Mouse (Mus musculus) megakaryocyte, embryonic 14.5 days (primary cell): ENCODE data around the gene Ccdc83.

ENCODE experiments used
- FLI1 ChIP-seq: IDR thresholded peaks from 2 replicates; pipeline ENCODE4 v1.6.1; 2012; ENCODE audit warnings: low read length, inconsistent platforms, mixed read lengths
- GATA1 ChIP-seq: IDR thresholded peaks from 3 replicates; pipeline ENCODE4 v1.6.1; 2012; ENCODE audit warnings: mixed read lengths, low read length, inconsistent platforms, borderline replicate concordance

DNA sequence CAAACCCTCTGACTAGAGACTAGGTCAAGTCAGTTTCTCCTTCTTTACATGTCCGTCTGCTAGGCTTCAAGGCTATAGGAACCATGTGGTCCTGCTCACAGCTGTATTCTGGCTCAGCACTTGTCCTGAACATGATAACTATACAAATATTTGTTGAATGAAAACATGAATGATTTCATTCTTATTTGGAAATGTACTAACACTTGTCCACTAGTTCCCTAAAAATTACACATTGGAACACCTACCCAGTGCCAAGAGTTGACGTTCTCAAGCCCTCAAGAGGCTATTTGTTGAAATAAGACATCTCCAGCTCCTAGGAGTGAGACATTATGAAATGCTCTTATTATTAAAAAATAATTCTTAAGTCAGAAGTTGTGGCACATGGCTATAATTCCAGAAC lies 6.9 kb downstream of the Ccdc83 start:
- no peak for TF ChIP-seq GATA1
- TF ChIP-seq FLI1, result no peak
